Mouse (Mus musculus) left cerebral cortex, postnatal 25 days (tissue): ENCODE measurements around the gene Gm14862. TPM values are rescaled to one million over a fixed set of nuclear protein-coding genes. Genes with fewer than 3 reads are reported as not detected.

ENCODE experiments used
- DNase-seq, 2 experiments: peaks; one replicate each; pipeline ENCODE4 v3.0.0; 2022; ENCODE audit warnings: low spot score in 2 of 2, mixed read lengths in 1 of 2
- intact Hi-C: fragments of 180-260 bp; cut with DNase I; formaldehyde crosslinking; loops from one replicate; pipeline ENCODE4 v1.15.1; 2025
- total RNA-seq, 2 experiments: library from RNA; stranded (reverse); gene quantifications; 2 replicates each; pipeline ENCODE4 v1.2.3; 2021

The Gm14862 gene
- total RNA-seq, 2 experiments from 2014 or later = not detected

GRCm38 (mm10) chrX:9240737-9241591, 15.7 kb downstream of the Gm14862 start:
- DNase-seq = no peak
- intact Hi-C loops = no loop called here

- intact Hi-C loops = no loop called here
- DNase-seq = no peak
These were observed 29.6 kb downstream of the Gm14862 start for GRCm38 (mm10) chrX:9227105-9227504.

- intact Hi-C loops = no loop called here
- no peak for DNase-seq
These were observed 34.1 kb downstream of the Gm14862 start for GRCm38 (mm10) chrX:9222412-9223221.

- no peak for DNase-seq
- intact Hi-C loops = loop anchor here (2.0 kb wide), 1 partner anchor 93 kb away; no protein-coding TSS in a partner anchor
These were observed 35.0 kb downstream of the Gm14862 start for GRCm38 (mm10) chrX:9221736-9222135.

GRCm38 (mm10) chrX:9221206-9221605, 35.5 kb downstream of the Gm14862 start:
- intact Hi-C loops = loop anchor here (2.0 kb wide), 1 partner anchor 92 kb away; no protein-coding TSS in a partner anchor
- DNase-seq = peak; percentile 20 to 25

- intact Hi-C loops = no loop called here
- DNase-seq = no peak
These were observed 37.1 kb downstream of the Gm14862 start for GRCm38 (mm10) chrX:9219570-9219969.

- intact Hi-C loops = no loop called here
- no peak for DNase-seq
These were observed 40.5 kb downstream of the Gm14862 start for GRCm38 (mm10) chrX:9216244-9216643.

- intact Hi-C loops = no loop called here
- DNase-seq = no peak
These were observed 51.6 kb downstream of the Gm14862 start for GRCm38 (mm10) chrX:9205121-9205520.

- no peak for DNase-seq
- intact Hi-C loops = no loop called here
These were observed 53.8 kb downstream of the Gm14862 start for GRCm38 (mm10) chrX:9202781-9203405.

GRCm38 (mm10) chrX:9201954-9202353, 54.7 kb downstream of the Gm14862 start:
- peak in 1 of 2 experiments; percentile 17 for DNase-seq
- intact Hi-C loops = no loop called here

Other genes starting within 250 kb of the Gm14862 start
- not detected for gene Fthl17e, start 223.4 kb downstream of the Gm14862 start, total RNA-seq
- gene Fthl17f, start 193.9 kb downstream of the Gm14862 start, total RNA-seq = not detected
- not detected for gene 4930402K13Rik, start 152.3 kb downstream of the Gm14862 start, total RNA-seq
- 1 to 10 TPM; 5.9 to 7.1 TPM for gene Lancl3, start 57.0 kb downstream of the Gm14862 start, total RNA-seq
- 10 to 100 TPM; 13.4 to 14.3 TPM for gene Xk, start 15.9 kb upstream of the Gm14862 start, total RNA-seq
- gene H2al1m, start 26.9 kb upstream of the Gm14862 start, total RNA-seq = not detected
- not detected for gene H2al1k, start 93.7 kb upstream of the Gm14862 start, total RNA-seq
- under 1 TPM; 0.83 to 0.98 TPM for gene Cybb, start 230.9 kb upstream of the Gm14862 start, total RNA-seq